Mouse (Mus musculus): ENCODE data around the gene Faim.

DNA sequence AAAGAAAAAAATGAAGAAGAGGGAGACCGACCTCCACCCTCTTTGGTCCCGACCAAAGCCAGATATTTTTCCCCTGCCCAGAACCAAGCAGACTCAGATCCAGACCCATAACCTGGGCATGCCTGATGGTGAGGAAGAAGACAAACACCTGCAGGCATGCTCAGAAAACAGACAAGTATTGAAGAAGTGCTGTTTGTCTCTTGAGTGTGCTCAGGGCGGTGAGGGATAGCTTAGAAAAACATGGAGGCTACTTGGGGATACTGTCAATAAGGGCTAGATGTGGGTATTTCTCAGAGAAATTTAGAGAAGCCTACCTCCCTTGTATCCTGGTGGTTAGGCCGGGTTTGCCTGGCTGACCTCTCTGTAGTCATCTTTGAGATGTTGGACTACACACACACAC lies 32.9 kb upstream of the Faim start:
- TF ChIP-seq GATA1 (IDR thresholded peaks at IDR 0.05; ENCODE audit: low read length) (no peak), TAL1 (IDR thresholded peaks at IDR 0.05; ENCODE audit: low read length) (no peak)

Measured in erythroblast, embryonic 14.5 days (primary cell).